Mouse (Mus musculus) bone marrow macrophage, adult 2 months (primary cell): ENCODE measurements around the gene Gpx7. TPM values are rescaled to one million over a fixed set of nuclear protein-coding genes. Genes with fewer than 3 reads are reported as not detected.

Source experiments
- H3K27ac ChIP-seq: 2 replicates; pipeline ENCODE4 v1.5.1; 2012; ENCODE audit warnings: low read depth, low read length; ENCODE audit not compliant: insufficient read depth
- H3K4me1 ChIP-seq: 2 replicates; pipeline ENCODE4 v1.6.1; 2012; ENCODE audit warnings: low read length; ENCODE audit not compliant: control insufficient read depth, insufficient read depth
- H3K4me3 ChIP-seq: 2 replicates; pipeline ENCODE4 v1.5.1; 2012; ENCODE audit warnings: mild to moderate bottlenecking, low read length, moderate library complexity; ENCODE audit not compliant: insufficient read depth
- CTCF ChIP-seq: IDR thresholded peaks from 2 replicates; pipeline ENCODE4 v1.5.1; 2012; ENCODE audit warnings: low read depth, mild to moderate bottlenecking, low read length, moderate library complexity
- POLR2A ChIP-seq: IDR thresholded peaks from 2 replicates; pipeline ENCODE4 v1.6.1; 2012; ENCODE audit warnings: mild to moderate bottlenecking, low read depth, low read length, borderline replicate concordance
- polyA plus RNA-seq: library from polyadenylated mRNA; stranded (reverse); fragments of >200 nt; gene quantifications from 2 replicates; pipeline ENCODE4 v1.2.4, GENCODE M21; 2012; ENCODE audit not compliant: missing spikeins, insufficient read depth, insufficient read length

Gpx7 gene
- polyA plus RNA-seq, 1 experiment, result 0.66 TPM

DNA sequence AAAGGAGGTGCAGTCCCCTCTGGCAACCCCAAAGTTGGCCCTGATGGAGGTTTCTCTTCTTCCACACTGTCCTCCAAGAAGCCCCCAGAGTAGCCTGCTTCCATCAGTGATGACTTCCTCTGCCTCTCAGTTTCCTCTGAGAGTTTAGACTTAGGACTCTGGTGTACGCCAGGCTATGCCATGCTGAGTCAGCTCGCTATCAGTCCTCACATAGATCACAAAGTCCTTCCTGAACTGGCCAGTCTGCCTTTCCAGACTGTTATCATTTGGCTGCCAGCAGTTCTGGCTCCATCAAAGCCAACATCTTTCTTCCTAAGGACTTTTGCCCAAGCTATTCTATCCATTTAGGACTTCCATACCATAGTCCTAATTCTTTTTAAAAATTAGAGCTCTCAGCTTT lies 14.2 kb downstream of the Gpx7 start:
- TF ChIP-seq POLR2A (no peak), CTCF (no peak)
- Histone ChIP-seq H3K4me3 (no peak overlapping the region), H3K4me1 (no peaks in the 10 kb centered on the region)

DNA sequence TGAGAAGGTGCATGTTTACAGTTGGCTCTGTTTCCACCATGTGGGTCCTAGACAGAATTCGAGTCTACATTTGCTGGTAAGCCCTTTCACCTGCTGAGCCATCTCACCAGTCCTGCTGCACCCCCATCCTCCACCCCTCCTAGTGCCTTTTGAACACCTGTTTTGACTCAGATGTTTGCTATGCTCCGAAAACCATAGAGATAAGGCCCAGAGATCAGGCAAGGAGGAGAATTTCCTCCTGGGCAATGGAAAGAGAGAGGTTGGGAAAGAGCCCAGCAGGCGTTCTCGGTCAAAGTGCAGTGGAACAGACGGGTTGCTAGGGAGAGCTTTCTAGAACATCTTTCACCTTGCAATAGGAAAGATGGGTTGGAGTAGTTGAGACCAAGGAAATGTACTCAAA lies 15.6 kb downstream of the Gpx7 start:
- no peaks in the 10 kb centered on the region for H3K4me1 ChIP-seq
- no peak overlapping the region for H3K27ac ChIP-seq
- H3K4me3 ChIP-seq, result no peak overlapping the region
- TF ChIP-seq CTCF (no peak), POLR2A (no peak)

More for the DNA sequence above, 14.2 kb downstream of the Gpx7 start:
- no peak overlapping the region for H3K27ac ChIP-seq

DNA sequence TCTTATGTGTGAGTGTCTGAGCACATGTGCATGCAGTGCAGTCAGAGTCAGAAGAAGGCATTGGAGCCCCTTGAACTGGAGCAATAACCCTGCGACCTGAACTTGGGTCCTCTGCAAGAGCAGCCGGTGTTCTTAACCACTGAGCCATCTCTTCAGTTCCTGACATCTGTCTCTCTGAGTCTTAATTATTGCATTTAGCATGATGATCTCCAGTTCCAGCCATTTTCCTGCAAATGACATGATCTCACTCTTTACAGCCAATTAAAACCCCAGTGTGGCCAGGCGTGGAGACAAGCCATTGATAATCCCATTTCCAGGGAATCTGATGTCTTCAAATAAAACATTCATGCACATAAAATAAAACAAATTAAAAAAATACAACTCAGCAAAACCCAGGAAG lies 18.0 kb downstream of the Gpx7 start:
- TF ChIP-seq POLR2A (no peak), CTCF (no peak)
- H3K4me3 ChIP-seq, result no peak overlapping the region
- H3K27ac ChIP-seq, result no peak overlapping the region
- H3K4me1 ChIP-seq, result no peaks in the 10 kb centered on the region

DNA sequence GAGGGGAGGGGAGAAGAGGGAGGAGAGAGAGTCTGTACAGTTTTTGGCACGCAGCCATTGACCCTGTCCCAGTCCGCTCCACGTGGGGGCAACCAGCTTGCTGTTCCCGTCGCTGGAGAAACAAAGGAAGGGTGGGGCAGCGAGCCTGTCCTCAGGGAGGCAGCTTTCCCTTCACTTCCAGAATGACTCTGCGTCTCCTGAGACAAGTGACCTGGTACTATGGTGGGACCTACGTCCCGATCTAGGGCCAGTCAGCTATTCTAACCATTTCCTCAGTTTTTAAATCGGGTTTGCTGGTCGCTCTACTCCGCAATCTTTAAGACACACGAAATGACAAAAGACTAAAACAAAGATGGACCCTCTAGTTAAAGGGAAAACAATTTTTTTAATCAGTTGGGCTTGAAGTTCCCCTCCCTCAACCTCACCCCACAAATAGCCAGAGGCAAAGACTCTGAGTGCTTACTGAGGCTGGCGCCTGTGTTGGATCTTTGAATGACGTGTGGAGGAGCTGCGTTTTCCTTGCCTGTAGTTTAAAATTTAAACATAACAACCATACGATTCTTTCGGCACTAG lies 19.0 kb downstream of the Gpx7 start:
- peak overlapping the region; percentile 55 for H3K4me3 ChIP-seq
- H3K4me1 ChIP-seq, result no peaks in the 10 kb centered on the region
- TF ChIP-seq POLR2A (no peak), CTCF (no peak)
- no peak overlapping the region for H3K27ac ChIP-seq

DNA sequence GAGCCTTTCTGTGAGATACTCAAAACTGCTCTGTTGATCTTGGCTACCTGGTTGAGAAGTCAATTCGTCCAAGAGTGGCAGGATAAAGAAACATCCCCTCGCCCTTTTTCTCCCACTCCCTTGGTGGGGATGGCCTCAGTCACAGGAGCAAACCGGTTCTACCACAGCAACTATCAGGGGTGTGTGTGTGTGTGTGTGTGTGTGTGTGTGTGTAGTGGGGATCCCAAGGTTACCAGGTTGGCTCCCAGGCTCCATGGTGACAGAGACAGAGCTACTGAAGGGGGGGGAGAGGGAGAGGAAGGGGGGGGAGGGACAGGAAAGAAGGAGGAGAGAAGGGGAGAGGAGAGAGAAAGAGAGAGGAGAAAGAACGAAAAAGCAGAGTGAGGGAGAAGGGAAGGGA lies 19.7 kb downstream of the Gpx7 start:
- no peak overlapping the region for H3K27ac ChIP-seq
- H3K4me3 ChIP-seq, result no peak overlapping the region
- no peaks in the 10 kb centered on the region for H3K4me1 ChIP-seq
- TF ChIP-seq CTCF (no peak), POLR2A (no peak)

DNA sequence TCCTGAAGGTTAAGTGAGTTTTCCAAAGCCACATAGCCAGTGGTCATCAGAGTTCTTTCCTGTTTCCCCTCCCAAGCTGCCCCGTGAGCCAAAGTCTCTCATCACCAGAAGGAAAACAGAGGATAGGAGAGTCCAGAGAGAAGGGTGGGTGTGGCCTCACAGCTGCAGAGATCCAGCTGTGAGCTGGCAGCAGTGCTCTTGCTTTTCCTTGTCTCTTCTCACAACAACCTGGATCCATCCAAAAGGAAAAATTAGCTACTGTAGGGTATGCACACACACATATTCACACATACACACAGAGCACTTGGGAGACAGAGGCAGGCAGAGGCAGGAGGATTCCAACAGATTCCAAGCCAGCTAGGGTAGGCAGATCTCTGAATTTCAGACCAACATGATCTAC lies 20.7 kb downstream of the Gpx7 start:
- no peak overlapping the region for H3K4me3 ChIP-seq
- no peak overlapping the region for H3K27ac ChIP-seq
- TF ChIP-seq POLR2A, result no peak
- TF ChIP-seq CTCF, result no peak
- no peaks in the 10 kb centered on the region for H3K4me1 ChIP-seq

DNA sequence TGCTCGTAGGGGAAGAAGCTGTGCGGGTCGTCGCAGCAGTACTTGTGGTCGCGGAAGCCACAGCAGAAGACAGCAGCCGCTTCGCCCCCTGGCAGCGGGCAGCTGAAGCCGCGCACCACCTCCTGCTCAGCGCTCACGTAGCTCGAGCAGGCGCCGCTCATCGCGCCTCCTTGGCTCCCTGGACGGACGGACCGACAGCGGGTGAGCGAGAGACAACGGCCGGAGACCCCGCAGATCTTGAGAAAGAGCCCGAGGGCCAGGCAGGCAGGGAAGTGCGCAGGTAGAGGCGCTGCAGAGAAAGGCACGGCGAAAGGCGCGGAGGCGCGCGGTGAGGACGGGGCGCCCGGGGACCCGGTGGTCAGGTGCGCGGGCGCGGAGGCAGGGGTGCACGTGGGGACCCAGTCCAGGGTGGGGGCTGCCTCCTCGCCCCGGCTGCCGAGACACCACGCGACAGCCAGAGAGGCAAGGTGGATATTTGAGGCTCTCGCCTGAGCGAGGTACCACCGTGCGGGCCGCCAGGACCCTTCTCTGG lies 23.5 kb downstream of the Gpx7 start, which contains the start of gene Shisal2a:
Gene Shisal2a, minus strand, starts transcription at position 167 of the 532 bp plus-strand sequence.
- Histone ChIP-seq H3K4me3 (0 out of 2 replicates have a peak within 1 kb of the TSS, but pooled peaks have one; percentile 15), H3K27ac (no peak within 1 kb of the TSS), H3K4me1 (peaks cover 3% of the 10 kb centered on the region; the same call in 1 of the 2 replicates)
- TF ChIP-seq POLR2A (no peak), CTCF (no peak)

DNA sequence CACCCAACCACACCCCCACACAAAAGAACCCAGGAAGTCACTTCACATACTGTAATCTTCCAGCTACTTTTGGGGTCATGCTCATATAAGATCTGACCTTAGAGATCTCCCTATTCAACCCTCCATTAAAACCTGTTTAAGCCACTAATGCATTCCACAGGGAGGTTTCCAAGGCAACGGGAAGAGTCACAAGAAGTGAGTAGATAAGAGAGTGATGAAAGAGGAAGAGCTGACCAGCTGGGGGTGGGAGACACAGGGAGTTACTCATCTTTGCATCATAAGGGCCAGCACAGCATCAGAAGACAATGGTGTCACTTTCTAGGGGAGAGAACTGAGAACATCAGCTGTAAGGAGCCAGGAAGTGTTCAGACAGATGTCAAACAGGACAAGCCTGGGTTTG lies 26.6 kb downstream of the Gpx7 start:
- Histone ChIP-seq H3K4me1 (peaks cover 3% of the 10 kb centered on the region; the same call in 1 of the 2 replicates), H3K4me3 (no peak overlapping the region), H3K27ac (no peak overlapping the region)
- TF ChIP-seq POLR2A (no peak), CTCF (no peak)

DNA sequence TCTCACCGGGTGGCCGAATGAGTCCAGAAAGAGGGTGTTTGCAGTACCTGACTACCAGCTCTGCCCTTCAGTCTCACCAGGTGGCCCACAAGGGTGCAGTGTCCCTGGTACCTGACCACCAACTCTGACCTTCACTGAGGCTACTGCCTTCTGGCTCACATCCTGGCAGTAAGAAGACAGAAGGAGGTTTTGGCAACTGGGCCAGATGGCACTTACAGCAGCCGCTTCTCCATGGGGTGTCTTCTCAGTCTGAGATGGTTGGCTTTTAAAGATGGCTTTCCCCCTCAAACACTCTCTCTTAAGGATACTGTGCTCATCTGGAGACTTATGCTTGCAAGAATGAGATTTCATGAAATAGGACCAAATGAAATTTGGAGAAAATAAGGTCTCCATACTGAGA lies 27.3 kb downstream of the Gpx7 start:
- Histone ChIP-seq H3K4me3 (no peak overlapping the region), H3K27ac (no peak overlapping the region), H3K4me1 (peaks cover 3% of the 10 kb centered on the region; the same call in 1 of the 2 replicates)
- TF ChIP-seq CTCF (no peak), POLR2A (no peak)

DNA sequence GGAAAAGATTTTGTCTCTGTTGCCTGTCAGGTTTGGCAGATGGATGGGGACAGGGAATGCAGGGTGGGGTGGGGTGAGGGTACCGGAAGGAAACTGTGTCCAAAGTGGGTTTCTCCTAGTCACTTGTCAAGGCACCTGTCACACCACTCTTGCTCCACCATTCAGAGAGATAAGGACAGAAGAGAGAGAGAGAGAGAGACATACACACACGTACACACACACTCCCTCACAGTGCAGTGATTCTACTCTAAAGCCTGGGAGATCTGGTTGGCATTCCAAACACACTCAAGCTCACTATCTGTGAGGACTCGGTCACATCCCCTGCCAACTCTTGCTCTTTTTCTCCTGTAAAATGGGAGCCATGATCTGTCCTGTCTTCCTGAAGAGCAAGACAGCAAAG lies 34.6 kb downstream of the Gpx7 start:
- Histone ChIP-seq H3K4me1 (peaks cover 18% of the 10 kb centered on the region), H3K4me3 (no peak overlapping the region), H3K27ac (no peak overlapping the region)
- TF ChIP-seq POLR2A, result no peak
- TF ChIP-seq CTCF, result no peak

DNA sequence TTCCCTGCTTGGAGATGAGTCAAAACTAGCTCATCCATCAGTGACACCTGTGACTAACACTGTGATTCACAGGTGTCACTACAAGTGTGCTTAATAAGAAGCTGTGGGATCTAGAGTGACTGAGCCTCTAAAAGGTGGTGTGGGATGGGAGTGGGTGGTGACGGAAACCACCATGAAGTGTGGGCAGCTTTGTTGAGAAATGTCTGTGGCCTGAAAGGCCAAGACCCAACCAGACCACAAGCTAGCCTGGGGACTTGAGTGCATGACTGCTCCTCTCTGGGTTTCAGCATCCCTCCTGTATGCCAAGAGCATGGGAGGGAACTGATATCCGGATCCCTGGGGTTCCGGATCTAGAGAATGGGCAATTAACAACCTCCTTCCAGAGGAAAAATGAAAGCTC lies 35.3 kb downstream of the Gpx7 start:
- Histone ChIP-seq H3K4me3 (no peak overlapping the region), H3K27ac (no peak overlapping the region), H3K4me1 (peaks cover 18% of the 10 kb centered on the region)

More for the DNA sequence above, 35.3 kb downstream of the Gpx7 start:
- no peak for TF ChIP-seq POLR2A
- no peak for TF ChIP-seq CTCF
